In genomic region chr6:120957331-120957730, GRCm38 (mm10) we compare ENCODE assay signal across 14 mouse cellular contexts. TPM values are rescaled to one million over a fixed set of nuclear protein-coding genes. Genes with fewer than 3 reads are reported as not detected.
A peak's percentile ranks its signal among the peaks of the same experiment; 100 is the strongest.
DNase-seq lines count a peak whose midpoint lies in the region; ATAC-seq and TF ChIP-seq lines count a peak whose summit lies in the region.
"Had no signal": no experiment of that assay in that cellular context is flagged by ENCODE, and none has a peak within 500 bp of the region (broad histone marks: within the 10 kb centered on the region; RNA-seq: fewer than 3 reads in every experiment).

No protein-coding gene starts in this region.

- H3K4me3 ChIP-seq in liver, embryonic 11.5 days (ENCODE audit: low read depth, low read length) = no peak overlapping the region
- H3K4me3 ChIP-seq in liver, postnatal 0 days (ENCODE audit: low read depth, low read length) = no peak overlapping the region
- no peak overlapping the region for H3K4me3 ChIP-seq in limb, embryonic 10.5 days
- H3K4me3 ChIP-seq: hindbrain, embryonic 15.5 days; limb, embryonic 12.5 days had no signal

- DNase-seq in liver, embryonic 11.5 days (ENCODE audit: low spot score) = no peak
- DNase-seq in liver = no peak
- no peak for DNase-seq in liver, postnatal 0 days
- DNase-seq in thymus, postnatal 25 days = peak; percentile 76
- DNase-seq in limb, embryonic 10.5 days (ENCODE audit: low spot score) = no peak
- DNase-seq in c-Kit-positive CD71-positive TER-119-positive erythroid progenitor cells, embryonic 14.5 days (ENCODE audit: low spot score) = no peak
- no peak for DNase-seq in embryo, embryonic 10 days (ENCODE audit: low spot score)
- DNase-seq: cerebellum, adult 8-10 months; gastrocnemius, postnatal 25 days; kidney, adult 18-20 months; retina, postnatal 1 day had no signal

- no peaks in the 10 kb centered on the region for H3K27me3 ChIP-seq in liver, embryonic 11.5 days (replicated peaks; ENCODE audit: control insufficient read depth, insufficient read depth, low read length)
- H3K27me3 ChIP-seq in liver, postnatal 0 days (ENCODE audit: insufficient read depth, low read length) = no peaks in the 10 kb centered on the region
- H3K27me3 ChIP-seq in limb, embryonic 10.5 days (ENCODE audit: low read depth, poor library complexity, severe bottlenecking) = no peaks in the 10 kb centered on the region
- H3K27me3 ChIP-seq: hindbrain, embryonic 15.5 days; limb, embryonic 12.5 days had no signal

- no peak overlapping the region; the same call in 1 of the 2 replicates for H3K9ac ChIP-seq in liver, embryonic 11.5 days (ENCODE audit: low read depth, low read length)
- no peak overlapping the region for H3K9ac ChIP-seq in liver, postnatal 0 days (replicated peaks)
- H3K9ac ChIP-seq: hindbrain, embryonic 15.5 days; limb, embryonic 12.5 days had no signal

- TF ChIP-seq EP300 in liver, postnatal 0 days (IDR thresholded peaks at IDR 0.05; ENCODE audit: low read depth) = no peak

- H3K27ac ChIP-seq in liver, embryonic 11.5 days (ENCODE audit: low read depth, low read length) = peak overlapping the region; percentile 97
- peak overlapping the region; percentile 60 for H3K27ac ChIP-seq in liver, postnatal 0 days (ENCODE audit: low read depth)
- no peak overlapping the region for H3K27ac ChIP-seq in limb, embryonic 10.5 days
- H3K27ac ChIP-seq: hindbrain, embryonic 15.5 days; limb, embryonic 12.5 days had no signal

- peaks cover 31% of the 10 kb centered on the region for H3K36me3 ChIP-seq in liver, embryonic 11.5 days (ENCODE audit: control insufficient read depth, insufficient read depth, low read length)
- H3K36me3 ChIP-seq in liver, postnatal 0 days (replicated peaks; ENCODE audit: insufficient read depth, low read length) = peaks cover 45% of the 10 kb centered on the region
- H3K36me3 ChIP-seq in limb, embryonic 10.5 days = peaks cover 31% of the 10 kb centered on the region

- H3K4me1 ChIP-seq in liver, embryonic 11.5 days (replicated peaks; ENCODE audit: control insufficient read depth, insufficient read depth, low read length) = peaks cover 39% of the 10 kb centered on the region
- peaks cover 35% of the 10 kb centered on the region for H3K4me1 ChIP-seq in liver, postnatal 0 days (ENCODE audit: insufficient read depth)
- H3K4me1 ChIP-seq in limb, embryonic 10.5 days = no peaks in the 10 kb centered on the region
- H3K4me1 ChIP-seq: hindbrain, embryonic 15.5 days; limb, embryonic 12.5 days had no signal

- no peaks in the 10 kb centered on the region for H3K9me3 ChIP-seq in liver, embryonic 11.5 days (ENCODE audit: control insufficient read depth, low read length)
- no peaks in the 10 kb centered on the region for H3K9me3 ChIP-seq in liver, postnatal 0 days (ENCODE audit: low read length)
- H3K9me3 ChIP-seq in limb, embryonic 10.5 days (replicated peaks) = no peaks in the 10 kb centered on the region
- H3K9me3 ChIP-seq: hindbrain, embryonic 15.5 days; limb, embryonic 12.5 days had no signal

- H3K4me2 ChIP-seq in liver, embryonic 11.5 days = peak overlapping the region; percentile 29; the same call in 1 of the 2 replicates
- H3K4me2 ChIP-seq in liver, postnatal 0 days (ENCODE audit: low read depth, low read length) = no peak overlapping the region; the same call in 1 of the 2 replicates
- H3K4me2 ChIP-seq: hindbrain, embryonic 15.5 days; limb, embryonic 12.5 days had no signal

- WGBS in liver, embryonic 11.5 days = 46% methylated on average over 4 of the region's 4 CpGs
- 39% methylated on average over 4 of the region's 4 CpGs for WGBS in liver, postnatal 0 days (ENCODE audit: insufficient replicate concordance)
- WGBS in limb, embryonic 10.5 days = 86% methylated on average over 4 of the region's 4 CpGs

- TF ChIP-seq CTCF in liver, postnatal 0 days (IDR thresholded peaks at IDR 0.05; ENCODE audit: low read depth) = no peak

- peak; percentile 11; the same call in 1 of the 2 replicates for ATAC-seq in liver, embryonic 11.5 days (replicated peaks; ENCODE audit: low FRiP score)
- ATAC-seq in common myeloid progenitor, adult 5-6 weeks (replicated peaks; ENCODE audit: low read depth, poor library complexity, severe bottlenecking) = peak; percentile 13; the same call in 1 of the 2 replicates
- peak; percentile 33 for ATAC-seq in liver, postnatal 0 days

RNA-seq across cellular contexts. Expression of gene Bid, which starts 40.7 kb away (rescaled TPM):
- polyA plus RNA-seq in liver, embryonic 11.5 days (2014; fragmentation: Nextera tagmentation; extraction: Ambion mirVana) = 48.2 and 51.5 TPM in 2 replicates
- total RNA-seq in common myeloid progenitor, adult 5-6 weeks (2017) = 28.1 and 29.7 TPM in 2 replicates
- polyA plus RNA-seq in liver, postnatal 0 days (2015; fragmentation: Nextera tagmentation; extraction: Ambion mirVana) = 24.6 and 24.7 TPM in 2 replicates
- polyA plus RNA-seq in limb, embryonic 10.5 days (2016; fragmentation: Nextera tagmentation; extraction: Ambion mirVana) = 13.2 and 14.8 TPM in 2 replicates
